Comparison of ENCODE assay signal across 14 mouse cellular contexts in the genomic region with DNA sequence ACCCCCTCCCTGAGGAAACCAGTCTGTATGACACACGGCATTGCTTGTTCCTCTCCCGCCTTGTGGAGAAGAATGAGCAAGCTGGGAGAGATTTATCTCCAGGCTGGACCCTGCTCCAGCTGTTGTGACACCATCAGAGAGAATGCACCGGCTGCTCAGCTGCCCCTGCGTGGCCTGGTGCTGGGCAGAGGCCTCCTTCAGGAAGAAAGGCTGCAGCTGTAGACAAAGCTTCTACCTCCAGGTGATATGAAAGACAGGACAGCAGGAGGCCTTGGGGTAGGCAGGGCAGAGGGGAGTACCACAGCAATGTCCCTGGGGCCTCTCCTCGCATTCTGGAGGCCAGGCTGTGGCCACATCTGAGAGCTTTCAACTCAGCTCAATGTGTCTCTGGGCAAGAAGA.
A peak's percentile ranks its signal among the peaks of the same experiment; 100 is the strongest.
DNase-seq lines count a peak whose midpoint lies in the region; ATAC-seq and TF ChIP-seq lines count a peak whose summit lies in the region.
"Had no signal": no experiment of that assay in that cellular context is flagged by ENCODE, and none has a peak within 500 bp of the region (broad histone marks: within the 10 kb centered on the region; RNA-seq: fewer than 3 reads in every experiment).

No protein-coding gene starts in this region.

- no peak overlapping the region for H3K4me3 ChIP-seq in heart, embryonic 14.5 days (ENCODE audit: control insufficient read depth in 1 of 2, insufficient read depth in 1 of 2, low read depth in 1 of 2, low read length in 2 of 2)
- H3K4me3 ChIP-seq in midbrain, embryonic 10.5 days = peak overlapping the region; percentile 14
- no peak overlapping the region for H3K4me3 ChIP-seq in midbrain, postnatal 0 days (ENCODE audit: low read depth, low read length)
- 0 out of 2 replicates have a peak overlapping the region, but pooled peaks have one; percentile 9 for H3K4me3 ChIP-seq in embryonic facial prominence, embryonic 10.5 days
- H3K4me3 ChIP-seq: limb, embryonic 15.5 days had no signal

- no peaks in the 10 kb centered on the region for H3K27me3 ChIP-seq in heart, embryonic 14.5 days (ENCODE audit: control insufficient read depth, insufficient read depth, low read length)
- no peaks in the 10 kb centered on the region for H3K27me3 ChIP-seq in midbrain, embryonic 10.5 days (ENCODE audit: low read depth, poor library complexity, severe bottlenecking)
- no peaks in the 10 kb centered on the region for H3K27me3 ChIP-seq in midbrain, postnatal 0 days (ENCODE audit: insufficient read depth, low read length)
- no peaks in the 10 kb centered on the region for H3K27me3 ChIP-seq in embryonic facial prominence, embryonic 10.5 days (replicated peaks; ENCODE audit: low read depth, poor library complexity, severe bottlenecking)
- H3K27me3 ChIP-seq: limb, embryonic 15.5 days had no signal

- DNase-seq in heart, adult 8-10 months (ENCODE audit: low spot score) = no peak
- peak; percentile 49 for DNase-seq in midbrain, embryonic 10.5 days (ENCODE audit: low spot score)
- DNase-seq in midbrain, postnatal 0 days (ENCODE audit: low spot score) = no peak
- peak; percentile 75 for DNase-seq in embryonic facial prominence, embryonic 10.5 days (ENCODE audit: low spot score)
- DNase-seq in mesoderm, embryonic 11.5 days (ENCODE audit: low read depth, low spot score) = peak; percentile 66
- no peak for DNase-seq in c-Kit-positive CD71-positive TER-119-positive erythroid progenitor cells, embryonic 14.5 days (ENCODE audit: low spot score)
- DNase-seq in left cerebral cortex, postnatal 14 days (ENCODE audit: low spot score in 2 of 2) = no peak
- DNase-seq: layer of hippocampus, adult 9-11 months; lung, postnatal 10 days; thymus, adult 18-20 months had no signal

- H3K9ac ChIP-seq in heart, embryonic 14.5 days (ENCODE audit: low read length) = no peak overlapping the region
- H3K9ac ChIP-seq in midbrain, postnatal 0 days (replicated peaks; ENCODE audit: low read length, poor library complexity, severe bottlenecking) = no peak overlapping the region
- H3K9ac ChIP-seq: limb, embryonic 15.5 days had no signal

- no peak for TF ChIP-seq CTCF in midbrain, postnatal 0 days (IDR thresholded peaks at IDR 0.05)

- intact Hi-C loops in left cerebral cortex, postnatal 14 days (cut with DNase I) = no loop called here

- H3K4me2 ChIP-seq in heart, embryonic 14.5 days (ENCODE audit: low read length) = no peak overlapping the region
- H3K4me2 ChIP-seq in midbrain, postnatal 0 days (ENCODE audit: low read depth, low read length, poor library complexity, severe bottlenecking) = no peak overlapping the region
- H3K4me2 ChIP-seq: limb, embryonic 15.5 days had no signal

- 0 out of 4 replicates have a peak overlapping the region, but pooled peaks of 1 of the 2 experiments have one; percentile 14 for H3K27ac ChIP-seq in heart, embryonic 14.5 days (replicated peaks in 1 of 2; ENCODE audit: control insufficient read depth in 1 of 2, insufficient read depth in 1 of 2, low read depth in 2 of 2, low read length in 2 of 2)
- H3K27ac ChIP-seq in midbrain, embryonic 10.5 days (replicated peaks) = peak overlapping the region; percentile 89
- H3K27ac ChIP-seq in midbrain, postnatal 0 days (ENCODE audit: low read depth, low read length) = no peak overlapping the region
- H3K27ac ChIP-seq in embryonic facial prominence, embryonic 10.5 days (replicated peaks) = peak overlapping the region; percentile 89
- H3K27ac ChIP-seq: limb, embryonic 15.5 days had no signal

- H3K4me1 ChIP-seq in heart, embryonic 14.5 days (ENCODE audit: control insufficient read depth in 2 of 2, insufficient read depth in 2 of 2, low read length in 2 of 2) = peaks cover 13 to 18% of the 10 kb centered on the region in 2 experiments
- peaks cover 56% of the 10 kb centered on the region for H3K4me1 ChIP-seq in midbrain, embryonic 10.5 days
- H3K4me1 ChIP-seq in midbrain, postnatal 0 days (ENCODE audit: insufficient read depth, low read length) = no peaks in the 10 kb centered on the region
- peaks cover 64% of the 10 kb centered on the region for H3K4me1 ChIP-seq in embryonic facial prominence, embryonic 10.5 days

- ATAC-seq in heart, embryonic 14.5 days (ENCODE audit: insufficient number of reproducible peaks, insufficient read depth, low FRiP score, low read depth) = peak; percentile 43; the same call in 1 of the 2 replicates
- ATAC-seq in midbrain, postnatal 0 days (ENCODE audit: low FRiP score) = no peak
- ATAC-seq: CD4-positive, CD25-positive, alpha-beta regulatory T cell, adult 4 months; forebrain, embryonic 14.5 days had no signal

- WGBS in heart, embryonic 14.5 days = 32% methylated on average over 5 of the region's 5 CpGs
- WGBS in midbrain, embryonic 10.5 days = 7% methylated on average over 5 of the region's 5 CpGs
- WGBS in midbrain, postnatal 0 days = 33% methylated on average over 5 of the region's 5 CpGs
- WGBS in embryonic facial prominence, embryonic 10.5 days = 6% methylated on average over 5 of the region's 5 CpGs

- H3K36me3 ChIP-seq in heart, embryonic 14.5 days (ENCODE audit: control insufficient read depth, insufficient read depth, low read length) = no peaks in the 10 kb centered on the region
- no peaks in the 10 kb centered on the region for H3K36me3 ChIP-seq in midbrain, embryonic 10.5 days
- no peaks in the 10 kb centered on the region for H3K36me3 ChIP-seq in midbrain, postnatal 0 days (ENCODE audit: insufficient read depth, low read length)
- no peaks in the 10 kb centered on the region for H3K36me3 ChIP-seq in embryonic facial prominence, embryonic 10.5 days (replicated peaks)
- H3K36me3 ChIP-seq: limb, embryonic 15.5 days had no signal

- no peaks in the 10 kb centered on the region for H3K9me3 ChIP-seq in heart, embryonic 14.5 days (ENCODE audit: control insufficient read depth, low read length)
- no peaks in the 10 kb centered on the region for H3K9me3 ChIP-seq in midbrain, embryonic 10.5 days (replicated peaks)
- H3K9me3 ChIP-seq in midbrain, postnatal 0 days (ENCODE audit: low read length) = no peaks in the 10 kb centered on the region
- H3K9me3 ChIP-seq in embryonic facial prominence, embryonic 10.5 days = no peaks in the 10 kb centered on the region
- H3K9me3 ChIP-seq: limb, embryonic 15.5 days had no signal

Comparison
In these comparisons a context has a peak if more than half of its experiments do, and no peak if none do; other contexts are left out.
1. H3K4me3 ChIP-seq: peak in midbrain, embryonic 10.5 days (single experiment) and embryonic facial prominence, embryonic 10.5 days (single experiment); none in heart, embryonic 14.5 days (0 of 2) and midbrain, postnatal 0 days (single experiment).
2. DNase-seq: peak in midbrain, embryonic 10.5 days (single experiment), embryonic facial prominence, embryonic 10.5 days (single experiment) and mesoderm, embryonic 11.5 days (single experiment); none in heart, adult 8-10 months (single experiment), midbrain, postnatal 0 days (single experiment), c-Kit-positive CD71-positive TER-119-positive erythroid progenitor cells, embryonic 14.5 days (single experiment) and left cerebral cortex, postnatal 14 days (0 of 2).